Mouse (Mus musculus): Measurements from ENCODE around the gene Ebp. TPM values are rescaled to one million over a fixed set of nuclear protein-coding genes. Genes with fewer than 3 reads are reported as not detected.

Gene Ebp
- polyA plus RNA-seq (2015; fragmentation: Nextera tagmentation; extraction: Ambion mirVana), result 29.3 and 36.7 TPM in 2 replicates

GRCm38 (mm10) chrX:8193419-8193723 lies at the start of gene Ebp:
Gene Ebp (minus strand): TSS chrX:8193512.
- Histone ChIP-seq H3K9ac (replicated peaks) (peak within 1 kb of the TSS; percentile 61), H3K4me3 (replicated peaks) (peak within 1 kb of the TSS; percentile 49), H3K9me3 (no peaks in the 10 kb centered on the region), H3K4me2 (replicated peaks) (peak within 1 kb of the TSS; percentile 62), H3K27ac (peak within 1 kb of the TSS; percentile 77), H3K4me1 (replicated peaks) (0 out of 2 replicates have a peak, but pooled peaks cover 6% of the 10 kb centered on the region), H3K36me3 (no peaks in the 10 kb centered on the region; the same call in 1 of the 2 replicates), H3K27me3 (no peaks in the 10 kb centered on the region)
- 0 out of 2 replicates have a peak, but pooled peaks have one; percentile 18 for ATAC-seq
- 28% methylated on average over 10 of the region's 10 CpGs for WGBS

GRCm38 (mm10) chrX:8238804-8239395 lies 45.6 kb upstream of the Ebp start:
- Histone ChIP-seq H3K9me3 (no peaks in the 10 kb centered on the region), H3K27ac (no peak overlapping the region), H3K4me2 (replicated peaks) (no peak overlapping the region), H3K36me3 (peaks cover 20% of the 10 kb centered on the region; the same call in 1 of the 2 replicates), H3K4me3 (replicated peaks) (no peak overlapping the region), H3K27me3 (no peaks in the 10 kb centered on the region), H3K9ac (replicated peaks) (no peak overlapping the region), H3K4me1 (replicated peaks) (no peaks in the 10 kb centered on the region)
- no peak for ATAC-seq
- 70% methylated on average over 13 of the region's 13 CpGs for WGBS

- Histone ChIP-seq H3K4me3 (replicated peaks) (no peak overlapping the region), H3K9me3 (no peaks in the 10 kb centered on the region), H3K4me2 (replicated peaks) (no peak overlapping the region), H3K4me1 (replicated peaks) (no peaks in the 10 kb centered on the region), H3K27ac (no peak overlapping the region), H3K36me3 (peaks cover 9% of the 10 kb centered on the region; the same call in 1 of the 2 replicates), H3K27me3 (no peaks in the 10 kb centered on the region), H3K9ac (replicated peaks) (no peak overlapping the region)
- 87% methylated on average over 2 of the region's 2 CpGs for WGBS
- ATAC-seq, result no peak
Observed at GRCm38 (mm10) chrX:8236704-8237103, 43.4 kb upstream of the Ebp start.

- Histone ChIP-seq H3K9ac (replicated peaks) (no peak overlapping the region), H3K27ac (no peak overlapping the region), H3K36me3 (no peaks in the 10 kb centered on the region), H3K4me3 (replicated peaks) (no peak overlapping the region), H3K9me3 (no peaks in the 10 kb centered on the region), H3K27me3 (no peaks in the 10 kb centered on the region), H3K4me1 (replicated peaks) (no peaks in the 10 kb centered on the region), H3K4me2 (replicated peaks) (no peak overlapping the region)
- ATAC-seq, result no peak
- WGBS, result 83% methylated on average over 3 of the region's 3 CpGs
Observed at GRCm38 (mm10) chrX:8233602-8234001, 40.3 kb upstream of the Ebp start.

- Histone ChIP-seq H3K4me1 (replicated peaks) (no peaks in the 10 kb centered on the region), H3K27me3 (no peaks in the 10 kb centered on the region), H3K9me3 (no peaks in the 10 kb centered on the region), H3K4me2 (replicated peaks) (no peak overlapping the region), H3K36me3 (no peaks in the 10 kb centered on the region), H3K4me3 (replicated peaks) (no peak overlapping the region), H3K27ac (no peak overlapping the region), H3K9ac (replicated peaks) (no peak overlapping the region)
- no peak for ATAC-seq
- 77% methylated on average over 4 of the region's 4 CpGs for WGBS
Observed at GRCm38 (mm10) chrX:8230272-8230671, 37.0 kb upstream of the Ebp start.

- Histone ChIP-seq H3K27me3 (0 out of 2 replicates have a peak, but pooled peaks cover 4% of the 10 kb centered on the region), H3K9me3 (no peaks in the 10 kb centered on the region), H3K4me3 (replicated peaks) (no peak overlapping the region), H3K4me2 (replicated peaks) (no peak overlapping the region), H3K27ac (no peak overlapping the region), H3K4me1 (replicated peaks) (no peaks in the 10 kb centered on the region), H3K9ac (replicated peaks) (no peak overlapping the region), H3K36me3 (no peaks in the 10 kb centered on the region)
- WGBS, result 92% methylated on average over 7 of the region's 7 CpGs
- no peak for ATAC-seq
Observed at GRCm38 (mm10) chrX:8223473-8223872, 30.2 kb upstream of the Ebp start.

- H3K27me3 ChIP-seq, result 0 out of 2 replicates have a peak, but pooled peaks cover 4% of the 10 kb centered on the region
- no peaks in the 10 kb centered on the region for H3K9me3 ChIP-seq
- 54% methylated on average over 7 of the region's 7 CpGs for WGBS
- no peak overlapping the region for H3K9ac ChIP-seq (replicated peaks)
- H3K4me3 ChIP-seq (replicated peaks), result no peak overlapping the region
- no peak overlapping the region for H3K27ac ChIP-seq
- no peak for ATAC-seq
- no peaks in the 10 kb centered on the region for H3K4me1 ChIP-seq (replicated peaks)
- H3K36me3 ChIP-seq, result no peaks in the 10 kb centered on the region
- H3K4me2 ChIP-seq (replicated peaks), result no peak overlapping the region
Observed at GRCm38 (mm10) chrX:8222678-8223421, 29.5 kb upstream of the Ebp start.

GRCm38 (mm10) chrX:8222296-8222677 lies 29.0 kb upstream of the Ebp start:
- H3K27me3 ChIP-seq, result 0 out of 2 replicates have a peak, but pooled peaks cover 4% of the 10 kb centered on the region
- ATAC-seq, result no peak
- no peak overlapping the region for H3K9ac ChIP-seq (replicated peaks)
- no peaks in the 10 kb centered on the region for H3K4me1 ChIP-seq (replicated peaks)
- no peak overlapping the region for H3K27ac ChIP-seq
- no peak overlapping the region for H3K4me2 ChIP-seq (replicated peaks)
- WGBS, result 69% methylated on average over 3 of the region's 3 CpGs
- no peaks in the 10 kb centered on the region for H3K36me3 ChIP-seq
- H3K4me3 ChIP-seq (replicated peaks), result no peak overlapping the region
- H3K9me3 ChIP-seq, result no peaks in the 10 kb centered on the region

- Histone ChIP-seq H3K9me3 (no peaks in the 10 kb centered on the region), H3K9ac (replicated peaks) (no peak overlapping the region), H3K27ac (no peak overlapping the region), H3K36me3 (no peaks in the 10 kb centered on the region), H3K4me1 (replicated peaks) (no peaks in the 10 kb centered on the region), H3K27me3 (0 out of 2 replicates have a peak, but pooled peaks cover 4% of the 10 kb centered on the region), H3K4me3 (replicated peaks) (no peak overlapping the region), H3K4me2 (replicated peaks) (no peak overlapping the region)
- WGBS, result 41% methylated on average over 8 of the region's 8 CpGs
- ATAC-seq, result no peak
Observed at GRCm38 (mm10) chrX:8219651-8220050, 26.3 kb upstream of the Ebp start.

- no peak for ATAC-seq
- WGBS, result 66% methylated on average over 2 of the region's 2 CpGs
- no peaks in the 10 kb centered on the region for H3K4me1 ChIP-seq (replicated peaks)
- H3K4me2 ChIP-seq (replicated peaks), result no peak overlapping the region
- no peak overlapping the region for H3K9ac ChIP-seq (replicated peaks)
- no peaks in the 10 kb centered on the region for H3K9me3 ChIP-seq
- no peak overlapping the region for H3K4me3 ChIP-seq (replicated peaks)
- H3K36me3 ChIP-seq, result no peaks in the 10 kb centered on the region
- no peak overlapping the region for H3K27ac ChIP-seq
- H3K27me3 ChIP-seq, result 0 out of 2 replicates have a peak, but pooled peaks cover 4% of the 10 kb centered on the region
Observed at GRCm38 (mm10) chrX:8218114-8218513, 24.8 kb upstream of the Ebp start.

GRCm38 (mm10) chrX:8217383-8217782 lies 24.1 kb upstream of the Ebp start:
- WGBS, result 34% methylated on average over 6 of the region's 6 CpGs
- Histone ChIP-seq H3K36me3 (no peaks in the 10 kb centered on the region), H3K4me3 (replicated peaks) (no peak overlapping the region), H3K9me3 (no peaks in the 10 kb centered on the region), H3K27ac (no peak overlapping the region), H3K9ac (replicated peaks) (no peak overlapping the region), H3K4me2 (replicated peaks) (no peak overlapping the region), H3K4me1 (replicated peaks) (no peaks in the 10 kb centered on the region), H3K27me3 (0 out of 2 replicates have a peak, but pooled peaks cover 4% of the 10 kb centered on the region)
- no peak for ATAC-seq

GRCm38 (mm10) chrX:8211490-8212207 lies 18.3 kb upstream of the Ebp start:
- H3K27ac ChIP-seq, result no peak overlapping the region
- H3K9me3 ChIP-seq, result no peaks in the 10 kb centered on the region
- H3K27me3 ChIP-seq, result no peaks in the 10 kb centered on the region
- 82% methylated on average over 7 of the region's 7 CpGs for WGBS
- no peak for ATAC-seq
- no peaks in the 10 kb centered on the region for H3K4me1 ChIP-seq (replicated peaks)
- H3K9ac ChIP-seq (replicated peaks), result no peak overlapping the region
- H3K4me3 ChIP-seq (replicated peaks), result no peak overlapping the region
- no peak overlapping the region for H3K4me2 ChIP-seq (replicated peaks)
- H3K36me3 ChIP-seq, result no peaks in the 10 kb centered on the region

Data from midbrain, embryonic 13.5 days (tissue).